Mouse (Mus musculus) MEL (cell line): ENCODE measurements at regions not wholly inside any gene's neighbourhood (a gene's known extent, or its start where the extent isn't known, plus 50 kb on each side); places are given as distances from the start of the nearest gene placed in this dataset.

ENCODE experiments used
- DNase-seq: peaks from one replicate; pipeline ENCODE4 v3.0.0; 2011; ENCODE audit warnings: low read depth, low spot score
- H3K27ac ChIP-seq: 2 replicates; pipeline ENCODE4 v1.5.1; 2012; ENCODE audit warnings: low read depth, mild to moderate bottlenecking, control low read depth, low read length, moderate library complexity; ENCODE audit not compliant: control insufficient read depth
- H3K27me3 ChIP-seq, 2 experiments: fragments of 150-350 bp in 1 of 2; sonication (generic) in 1 of 2; 2 replicates each; pipeline ENCODE4 v1.6.1; 2012; ENCODE audit warnings: low read length in 2 of 2, mild to moderate bottlenecking in 2 of 2, improper control_type of control experiment in 1 of 2, moderate library complexity in 1 of 2; ENCODE audit not compliant: insufficient read depth in 2 of 2, control insufficient read depth in 1 of 2
- H3K36me3 ChIP-seq, 2 experiments: 2 replicates each; pipeline ENCODE4 v1.6.1; 2012 to 2014; ENCODE audit warnings: low read length in 2 of 2, improper control_type of control experiment in 1 of 2, inconsistent platforms in 1 of 2, mild to moderate bottlenecking in 1 of 2; ENCODE audit not compliant: insufficient read depth in 2 of 2, control insufficient read depth in 1 of 2
- H3K4me1 ChIP-seq, 2 experiments: fragments of 150-350 bp in 1 of 2; sonication (generic) in 1 of 2; 2 replicates each; pipeline ENCODE4 v1.6.1; 2012; ENCODE audit warnings: low read length in 2 of 2, improper control_type of control experiment in 1 of 2, mild to moderate bottlenecking in 1 of 2; ENCODE audit not compliant: insufficient read depth in 2 of 2, control insufficient read depth in 1 of 2
- H3K4me3 ChIP-seq, 2 experiments: fragments of 150-350 bp in 1 of 2; sonication (generic) in 1 of 2; 2 replicates each; pipeline ENCODE4 v1.5.1; 2012; ENCODE audit warnings: low read depth in 2 of 2, low read length in 2 of 2, mild to moderate bottlenecking in 2 of 2, moderate library complexity in 2 of 2, control low read depth in 1 of 2, improper control_type of control experiment in 1 of 2; ENCODE audit not compliant: control insufficient read depth in 1 of 2, insufficient read depth in 1 of 2
- H3K79me2 ChIP-seq: 2 replicates; pipeline ENCODE4 v1.6.1; 2012; ENCODE audit warnings: mild to moderate bottlenecking, low read length, moderate library complexity; ENCODE audit not compliant: control insufficient read depth, poor library complexity, insufficient read depth
- H3K9ac ChIP-seq: 2 replicates; pipeline ENCODE4 v1.6.1; 2012; ENCODE audit warnings: low read depth, mild to moderate bottlenecking, control low read depth, low read length, moderate library complexity; ENCODE audit not compliant: control insufficient read depth, poor library complexity, severe bottlenecking
- H3K9me3 ChIP-seq: fragments of 150-350 bp; sonication (generic); replicated peaks from 2 replicates; pipeline ENCODE4 v1.6.1; 2012; ENCODE audit warnings: mild to moderate bottlenecking, low read length, improper control_type of control experiment, moderate library complexity; ENCODE audit not compliant: insufficient read depth
- BHLHE40 ChIP-seq: IDR thresholded peaks from 2 replicates; pipeline ENCODE4 v1.6.1; 2012; ENCODE audit warnings: low read depth, mild to moderate bottlenecking, inconsistent platforms, low read length, improper control_type of control experiment, borderline replicate concordance
- CHD1 ChIP-seq: IDR thresholded peaks from 2 replicates; pipeline ENCODE4 v1.6.1; 2012; ENCODE audit warnings: low read depth, mild to moderate bottlenecking, inconsistent platforms, low read length, improper control_type of control experiment
- CTCF ChIP-seq, 3 experiments: IDR thresholded peaks in 2 of 3; conservative IDR thresholded peaks in 1 of 3; 2 replicates each; pipeline ENCODE4 v1.5.1; 2011 to 2012; ENCODE audit warnings: low read length in 3 of 3, low read depth in 2 of 3, mild to moderate bottlenecking in 2 of 3, improper control_type of control experiment in 1 of 3, inconsistent platforms in 1 of 3, mixed read lengths in 1 of 3, moderate library complexity in 1 of 3; ENCODE audit not compliant: control insufficient read depth in 1 of 3, insufficient read depth in 1 of 3, poor library complexity in 1 of 3, severe bottlenecking in 1 of 3
- ELF1 ChIP-seq: IDR thresholded peaks from 2 replicates; pipeline ENCODE4 v1.6.1; 2014; ENCODE audit warnings: low read depth, mild to moderate bottlenecking, inconsistent platforms, low read length, improper control_type of control experiment, moderate library complexity
- EP300 ChIP-seq, 2 experiments: IDR thresholded peaks; 2 replicates each; pipeline ENCODE4 v1.6.1; 2011; ENCODE audit warnings: improper control_type of control experiment in 2 of 2, low read length in 2 of 2, low read depth in 1 of 2, mild to moderate bottlenecking in 1 of 2
- ETS1 ChIP-seq: IDR thresholded peaks from 2 replicates; pipeline ENCODE4 v1.6.1; 2012; ENCODE audit warnings: low read depth, mild to moderate bottlenecking, inconsistent platforms, low read length, improper control_type of control experiment, moderate library complexity
- HCFC1 ChIP-seq: IDR thresholded peaks from 2 replicates; pipeline ENCODE4 v1.6.1; 2012; ENCODE audit warnings: low read depth, mild to moderate bottlenecking, inconsistent platforms, low read length, improper control_type of control experiment, moderate library complexity
- KAT2A ChIP-seq: conservative IDR thresholded peaks from 2 replicates; pipeline ENCODE4 v1.6.1; 2012; ENCODE audit warnings: low read depth, low read length, improper control_type of control experiment, inconsistent platforms
- MAX ChIP-seq: IDR thresholded peaks from 2 replicates; pipeline ENCODE4 v1.6.1; 2011; ENCODE audit warnings: low read length, improper control_type of control experiment
- MYC ChIP-seq: IDR thresholded peaks from 2 replicates; pipeline ENCODE4 v1.6.1; 2011; ENCODE audit warnings: low read depth, mild to moderate bottlenecking, low read length, improper control_type of control experiment, moderate library complexity
- NRF1 ChIP-seq: IDR thresholded peaks from 2 replicates; pipeline ENCODE4 v1.6.1; 2014; ENCODE audit warnings: low read depth, mild to moderate bottlenecking, inconsistent platforms, low read length, improper control_type of control experiment, moderate library complexity; ENCODE audit not compliant: poor library complexity, insufficient read depth, severe bottlenecking
- POLR2AphosphoS2 ChIP-seq: IDR thresholded peaks from 2 replicates; pipeline ENCODE4 v1.6.1; 2011; ENCODE audit warnings: low read length, improper control_type of control experiment
- RAD21 ChIP-seq: IDR thresholded peaks from 2 replicates; pipeline ENCODE4 v1.6.1; 2011; ENCODE audit warnings: mild to moderate bottlenecking, low read depth, low read length, improper control_type of control experiment
- SIN3A ChIP-seq: IDR thresholded peaks from 2 replicates; pipeline ENCODE4 v1.6.1; 2012; ENCODE audit warnings: low read length, improper control_type of control experiment, inconsistent platforms
- SMC3 ChIP-seq: IDR thresholded peaks from 2 replicates; pipeline ENCODE4 v1.6.1; 2011; ENCODE audit warnings: low read depth, low read length, improper control_type of control experiment
- TAL1 ChIP-seq: IDR thresholded peaks from 2 replicates; pipeline ENCODE4 v1.6.1; 2012; ENCODE audit warnings: mild to moderate bottlenecking, inconsistent platforms, low read length, moderate library complexity, mixed read lengths
- TBP ChIP-seq: IDR thresholded peaks from 2 replicates; pipeline ENCODE4 v1.8.0; 2011; ENCODE audit warnings: low read depth, low read length, improper control_type of control experiment
- UBTF ChIP-seq: IDR thresholded peaks from 2 replicates; pipeline ENCODE4 v1.6.1; 2012; ENCODE audit warnings: low read depth, mild to moderate bottlenecking, inconsistent platforms, low read length, improper control_type of control experiment, moderate library complexity, borderline replicate concordance; ENCODE audit not compliant: insufficient read depth
- USF2 ChIP-seq, 2 experiments: IDR thresholded peaks; 2 replicates each; pipeline ENCODE4 v1.6.1; 2011 to 2012; ENCODE audit warnings: improper control_type of control experiment in 2 of 2, low read length in 2 of 2, borderline replicate concordance in 1 of 2, inconsistent platforms in 1 of 2, low read depth in 1 of 2, mild to moderate bottlenecking in 1 of 2; ENCODE audit not compliant: insufficient read depth in 1 of 2
- ZC3H11A ChIP-seq: IDR thresholded peaks from 2 replicates; pipeline ENCODE4 v1.6.1; 2012; ENCODE audit warnings: low read depth, mild to moderate bottlenecking, inconsistent platforms, low read length, improper control_type of control experiment
- ZKSCAN1 ChIP-seq: IDR thresholded peaks from 2 replicates; pipeline ENCODE4 v1.6.1; 2012; ENCODE audit warnings: low read depth, mild to moderate bottlenecking, inconsistent platforms, low read length, improper control_type of control experiment, moderate library complexity

- TF ChIP-seq SIN3A (no peak), ZC3H11A (no peak), TAL1 (no peak), NRF1 (no peak), TBP (no peak), POLR2AphosphoS2 (no peak), EP300 (IDR thresholded peaks at IDR 0.05; ENCODE audit: low read depth in 1 of 2, low read length in 2 of 2) (no peak), BHLHE40 (no peak), ETS1 (no peak), RAD21 (no peak), UBTF (no peak)
- no peak for DNase-seq
- Histone ChIP-seq H3K27ac (no peak overlapping the region), H3K4me3 (no peak overlapping the region), H3K4me1 (no peaks in the 10 kb centered on the region), H3K9ac (no peak overlapping the region), H3K79me2 (no peaks in the 10 kb centered on the region), H3K36me3 (no peaks in the 10 kb centered on the region), H3K27me3 (no peaks in the 10 kb centered on the region), H3K9me3 (no peaks in the 10 kb centered on the region)
These were observed 292.5 kb downstream of the Pdcd6ip start for GRCm38 (mm10) chr9:113415511-113415931.

GRCm38 (mm10) chr9:113414690-113415089 lies 293.4 kb downstream of the Pdcd6ip start:
- no peaks in the 10 kb centered on the region for H3K4me1 ChIP-seq
- H3K27me3 ChIP-seq = no peaks in the 10 kb centered on the region
- no peaks in the 10 kb centered on the region for H3K79me2 ChIP-seq
- DNase-seq = no peak
- H3K4me3 ChIP-seq = no peak overlapping the region
- H3K9ac ChIP-seq = no peak overlapping the region
- H3K9me3 ChIP-seq = no peaks in the 10 kb centered on the region
- no peak for TF ChIP-seq SMC3
- no peak for TF ChIP-seq EP300 (IDR thresholded peaks at IDR 0.05; ENCODE audit: low read depth in 1 of 2, low read length in 2 of 2)
- H3K27ac ChIP-seq = no peak overlapping the region
- no peaks in the 10 kb centered on the region for H3K36me3 ChIP-seq

DNA sequence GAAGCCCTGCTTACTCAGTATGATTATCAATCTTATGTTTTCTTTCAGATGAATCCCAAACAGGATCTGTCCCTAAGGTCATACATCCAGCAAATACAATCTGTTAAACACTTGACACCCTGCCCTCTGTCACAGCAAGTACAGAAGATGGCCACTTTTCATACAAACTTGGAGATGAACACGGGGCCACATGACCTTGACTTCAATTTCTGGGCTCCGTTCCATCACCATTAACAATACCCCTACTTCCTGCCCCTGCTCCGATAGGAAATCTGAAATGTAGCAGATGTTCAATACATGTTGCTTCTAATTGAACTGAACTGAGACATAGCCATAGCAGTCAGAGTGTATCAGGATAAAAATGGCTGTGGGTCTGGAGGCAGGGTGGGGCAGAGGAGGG lies 294.2 kb downstream of the Pdcd6ip start:
- no peaks in the 10 kb centered on the region for H3K9me3 ChIP-seq
- TF ChIP-seq CTCF (IDR thresholded peaks at IDR 0.05 in 2 of 3, conservative IDR thresholded peaks at IDR 0.05 in 1 of 3; ENCODE audit: control insufficient read depth in 1 of 3, insufficient read depth in 1 of 3, low read depth in 2 of 3, low read length in 3 of 3, poor library complexity in 1 of 3, severe bottlenecking in 1 of 3) = no peak
- TF ChIP-seq SMC3 = no peak
- TF ChIP-seq MYC = no peak
- no peak for TF ChIP-seq ETS1
- no peak for TF ChIP-seq BHLHE40
- TF ChIP-seq KAT2A = no peak
- TF ChIP-seq RAD21 = no peak
- no peak for TF ChIP-seq UBTF
- TF ChIP-seq CHD1 = no peak
- no peak for TF ChIP-seq SIN3A
- TF ChIP-seq ZKSCAN1 = no peak
- TF ChIP-seq USF2 (IDR thresholded peaks at IDR 0.05; ENCODE audit: borderline replicate concordance in 1 of 2, insufficient read depth in 1 of 2, low read depth in 1 of 2, low read length in 2 of 2) = no peak
- no peak for TF ChIP-seq ELF1
- TF ChIP-seq MAX = no peak
- no peak for TF ChIP-seq HCFC1
- TF ChIP-seq, all 39 proteins: peak for 0
- Histone ChIP-seq H3K79me2 (no peaks in the 10 kb centered on the region), H3K27ac (no peak overlapping the region), H3K27me3 (no peaks in the 10 kb centered on the region), H3K4me1 (no peaks in the 10 kb centered on the region), H3K9ac (no peak overlapping the region), H3K4me3 (no peak overlapping the region), H3K36me3 (no peaks in the 10 kb centered on the region)
- no peak for DNase-seq
